Mouse (Mus musculus) forebrain, embryonic 12.5 days (tissue): Measurements from ENCODE around the gene Nabp2. TPM values are rescaled to one million over a fixed set of nuclear protein-coding genes. Genes with fewer than 3 reads are reported as not detected.

Source experiments
- ATAC-seq: fragments of 200-750 bp; cut with Nextera tagmentation; 2 replicates; pipeline ENCODE4 v1.8.0; 2017; ENCODE audit warnings: moderate TSS enrichment; ENCODE audit not compliant: low FRiP score
- H3K27ac ChIP-seq: fragments of 300-500 bp; sonication (generic); 2 replicates; pipeline ENCODE4 v1.5.1; 2016; ENCODE audit warnings: mild to moderate bottlenecking
- H3K27me3 ChIP-seq: fragments of 300-500 bp; sonication (generic); 2 replicates; pipeline ENCODE4 v1.6.1; 2016; ENCODE audit warnings: mild to moderate bottlenecking
- H3K36me3 ChIP-seq: fragments of 300-500 bp; sonication (generic); replicated peaks from 2 replicates; pipeline ENCODE4 v1.6.1; 2016; ENCODE audit warnings: mild to moderate bottlenecking
- H3K4me1 ChIP-seq: fragments of 300-500 bp; sonication (generic); 2 replicates; pipeline ENCODE4 v1.6.1; 2016
- H3K4me2 ChIP-seq: fragments of 300-500 bp; sonication (generic); 2 replicates; pipeline ENCODE4 v1.6.1; 2016; ENCODE audit warnings: mild to moderate bottlenecking, moderate library complexity
- H3K4me3 ChIP-seq: fragments of 300-500 bp; sonication (generic); replicated peaks from 2 replicates; pipeline ENCODE4 v1.5.1; 2016; ENCODE audit warnings: mild to moderate bottlenecking
- H3K9ac ChIP-seq: fragments of 300-500 bp; sonication (generic); 2 replicates; pipeline ENCODE4 v1.6.1; 2016; ENCODE audit warnings: mild to moderate bottlenecking
- H3K9me3 ChIP-seq: fragments of 300-500 bp; sonication (generic); 2 replicates; pipeline ENCODE4 v1.6.1; 2016
- WGBS: fragments of 180-500 bp; shearing (Covaris S2); methylation state at CpG from one replicate; pipeline ENCODE4 v1.1.7; 2016; 5-methylcytosine and 5-hydroxymethylcytosine counted together
- polyA plus RNA-seq: library from polyadenylated mRNA; unstranded; fragments of >200 nt; fragmentation: Nextera tagmentation; extraction: Ambion mirVana; gene quantifications from 2 replicates; pipeline ENCODE4 v1.2.1, GENCODE M21; 2016

Nabp2 gene
- polyA plus RNA-seq, 1 experiment from 2014 or later = 141 TPM

- WGBS = 79% methylated on average over 7 of the region's 7 CpGs
- Histone ChIP-seq H3K27ac (no peak overlapping the region), H3K4me2 (no peak overlapping the region), H3K9me3 (no peaks in the 10 kb centered on the region), H3K9ac (no peak overlapping the region), H3K4me3 (no peak overlapping the region), H3K27me3 (no peaks in the 10 kb centered on the region), H3K4me1 (no peaks in the 10 kb centered on the region), H3K36me3 (peaks cover 65% of the 10 kb centered on the region)
- ATAC-seq = no peak
These were observed 13.3 kb upstream of the Nabp2 start for GRCm38 (mm10) chr10:128424604-128425003.

- Histone ChIP-seq H3K9ac (no peak overlapping the region), H3K4me1 (no peaks in the 10 kb centered on the region), H3K27ac (no peak overlapping the region), H3K27me3 (no peaks in the 10 kb centered on the region), H3K4me2 (no peak overlapping the region), H3K36me3 (peaks cover 71% of the 10 kb centered on the region), H3K4me3 (no peak overlapping the region), H3K9me3 (no peaks in the 10 kb centered on the region)
- ATAC-seq = no peak
- WGBS = 93% methylated on average over 5 of the region's 5 CpGs
These were observed 11.1 kb upstream of the Nabp2 start for GRCm38 (mm10) chr10:128422426-128422825.

- Histone ChIP-seq H3K4me1 (peaks cover 33% of the 10 kb centered on the region), H3K9ac (no peak overlapping the region), H3K9me3 (no peaks in the 10 kb centered on the region), H3K27ac (no peak overlapping the region), H3K4me3 (no peak overlapping the region), H3K4me2 (no peak overlapping the region), H3K27me3 (no peaks in the 10 kb centered on the region), H3K36me3 (peaks cover 54% of the 10 kb centered on the region)
- 94% methylated on average over 5 of the region's 5 CpGs for WGBS
- ATAC-seq = no peak
These were observed 3.6 kb upstream of the Nabp2 start for GRCm38 (mm10) chr10:128414848-128415247.

GRCm38 (mm10) chr10:128413076-128413475 lies 1.8 kb upstream of the Nabp2 start:
- H3K4me3 ChIP-seq = peak overlapping the region; percentile 93
- peak overlapping the region; percentile 84 for H3K4me2 ChIP-seq
- H3K27ac ChIP-seq = no peak overlapping the region
- H3K9ac ChIP-seq = peak overlapping the region; percentile 93; the same call in 1 of the 2 replicates
- peaks cover 40% of the 10 kb centered on the region for H3K36me3 ChIP-seq
- 29% methylated on average over 1 of the region's 1 CpGs for WGBS
- peaks cover 43% of the 10 kb centered on the region for H3K4me1 ChIP-seq
- no peaks in the 10 kb centered on the region for H3K27me3 ChIP-seq
- no peak for ATAC-seq
- no peaks in the 10 kb centered on the region for H3K9me3 ChIP-seq

- 49% methylated on average over 1 of the region's 1 CpGs for WGBS
- Histone ChIP-seq H3K27ac (no peak overlapping the region), H3K27me3 (no peaks in the 10 kb centered on the region), H3K9me3 (no peaks in the 10 kb centered on the region), H3K4me1 (peaks cover 46% of the 10 kb centered on the region), H3K9ac (peak overlapping the region; percentile 93), H3K36me3 (peaks cover 40% of the 10 kb centered on the region), H3K4me2 (peak overlapping the region; percentile 84), H3K4me3 (peak overlapping the region; percentile 93)
- ATAC-seq = no peak
These were observed 1.3 kb upstream of the Nabp2 start for GRCm38 (mm10) chr10:128412558-128412957.

- Histone ChIP-seq H3K9ac (peak overlapping the region; percentile 93), H3K4me3 (peak overlapping the region; percentile 93)
These were observed 726 bp upstream of the Nabp2 start for GRCm38 (mm10) chr10:128412055-128412381.

GRCm38 (mm10) chr10:128410560-128410845 lies 789 bp downstream of the Nabp2 start:
- ATAC-seq = no peak
- Histone ChIP-seq H3K27ac (peak overlapping the region; percentile 96), H3K9ac (peak overlapping the region; percentile 93; the same call in 1 of the 2 replicates), H3K4me3 (peak overlapping the region; percentile 93), H3K4me2 (peak overlapping the region; percentile 84), H3K27me3 (no peaks in the 10 kb centered on the region), H3K4me1 (peaks cover 46% of the 10 kb centered on the region), H3K36me3 (peaks cover 37% of the 10 kb centered on the region), H3K9me3 (no peaks in the 10 kb centered on the region)
- WGBS = 27% methylated on average over 4 of the region's 4 CpGs

More at GRCm38 (mm10) chr10:128412055-128412381, 726 bp upstream of the Nabp2 start:
- no peaks in the 10 kb centered on the region for H3K9me3 ChIP-seq
- no peak for ATAC-seq
- peak overlapping the region; percentile 96 for H3K27ac ChIP-seq
- peaks cover 46% of the 10 kb centered on the region for H3K4me1 ChIP-seq
- 0% methylated on average over 14 of the region's 14 CpGs for WGBS
- peak overlapping the region; percentile 84 for H3K4me2 ChIP-seq
- H3K36me3 ChIP-seq = peaks cover 38% of the 10 kb centered on the region
- no peaks in the 10 kb centered on the region for H3K27me3 ChIP-seq

GRCm38 (mm10) chr10:128409692-128410559 lies 1.4 kb downstream of the Nabp2 start:
- Histone ChIP-seq H3K27me3 (no peaks in the 10 kb centered on the region), H3K9ac (peak overlapping the region; percentile 93), H3K27ac (peak overlapping the region; percentile 96), H3K4me1 (peaks cover 46% of the 10 kb centered on the region), H3K4me2 (peak overlapping the region; percentile 84), H3K4me3 (peak overlapping the region; percentile 93), H3K9me3 (no peaks in the 10 kb centered on the region), H3K36me3 (peaks cover 35% of the 10 kb centered on the region)
- ATAC-seq = peak; percentile 92
- 5% methylated on average over 36 of the region's 36 CpGs for WGBS

- H3K9me3 ChIP-seq = no peaks in the 10 kb centered on the region
- H3K36me3 ChIP-seq = peaks cover 34% of the 10 kb centered on the region
- no peaks in the 10 kb centered on the region for H3K27me3 ChIP-seq
- H3K4me1 ChIP-seq = peaks cover 45% of the 10 kb centered on the region
- peak overlapping the region; percentile 84 for H3K4me2 ChIP-seq
- 18% methylated on average over 35 of the region's 35 CpGs for WGBS
- peak; percentile 16; the same call in 1 of the 2 replicates for ATAC-seq
- peak overlapping the region; percentile 96 for H3K27ac ChIP-seq
- peak overlapping the region; percentile 93 for H3K4me3 ChIP-seq
- H3K9ac ChIP-seq = peak overlapping the region; percentile 86
These were observed 2.4 kb downstream of the Nabp2 start for GRCm38 (mm10) chr10:128408591-128409535.

- H3K4me1 ChIP-seq = peaks cover 12% of the 10 kb centered on the region
- peaks cover 39% of the 10 kb centered on the region for H3K36me3 ChIP-seq
- no peak overlapping the region for H3K27ac ChIP-seq
- H3K4me2 ChIP-seq = no peak overlapping the region
- H3K9ac ChIP-seq = no peak overlapping the region
- H3K9me3 ChIP-seq = no peaks in the 10 kb centered on the region
- no peaks in the 10 kb centered on the region for H3K27me3 ChIP-seq
- ATAC-seq = no peak
- WGBS = 92% methylated on average over 7 of the region's 7 CpGs
- H3K4me3 ChIP-seq = no peak overlapping the region
These were observed 7.4 kb downstream of the Nabp2 start for GRCm38 (mm10) chr10:128403931-128404330.

- peaks cover 32% of the 10 kb centered on the region for H3K36me3 ChIP-seq
These were observed 9.7 kb downstream of the Nabp2 start for GRCm38 (mm10) chr10:128401638-128402037.

GRCm38 (mm10) chr10:128401056-128401455 lies 10.2 kb downstream of the Nabp2 start, which contains the start of gene Slc39a5:
Slc39a5 (minus strand) TSS chr10:128401229.
- ATAC-seq = no peak
- H3K4me3 ChIP-seq = no peak within 1 kb of the TSS
- H3K4me2 ChIP-seq = no peak within 1 kb of the TSS
- peaks cover 32% of the 10 kb centered on the region for H3K36me3 ChIP-seq
- H3K27me3 ChIP-seq = no peaks in the 10 kb centered on the region
- H3K4me1 ChIP-seq = peaks cover 15% of the 10 kb centered on the region; the same call in 1 of the 2 replicates
- no peaks in the 10 kb centered on the region for H3K9me3 ChIP-seq
- no peak within 1 kb of the TSS for H3K9ac ChIP-seq
- WGBS = 18% methylated on average over 2 of the region's 2 CpGs
- H3K27ac ChIP-seq = no peak within 1 kb of the TSS

More at GRCm38 (mm10) chr10:128401638-128402037, 9.7 kb downstream of the Nabp2 start:
- no peak overlapping the region for H3K27ac ChIP-seq
- H3K9me3 ChIP-seq = no peaks in the 10 kb centered on the region
- no peak overlapping the region for H3K4me2 ChIP-seq
- 84% methylated on average over 9 of the region's 9 CpGs for WGBS
- no peak overlapping the region for H3K9ac ChIP-seq
- H3K4me3 ChIP-seq = no peak overlapping the region
- no peak for ATAC-seq
- H3K4me1 ChIP-seq = peaks cover 14% of the 10 kb centered on the region; the same call in 1 of the 2 replicates
- no peaks in the 10 kb centered on the region for H3K27me3 ChIP-seq
